Comparison of ENCODE assay signal across 19 mouse cellular contexts in the genomic region with DNA sequence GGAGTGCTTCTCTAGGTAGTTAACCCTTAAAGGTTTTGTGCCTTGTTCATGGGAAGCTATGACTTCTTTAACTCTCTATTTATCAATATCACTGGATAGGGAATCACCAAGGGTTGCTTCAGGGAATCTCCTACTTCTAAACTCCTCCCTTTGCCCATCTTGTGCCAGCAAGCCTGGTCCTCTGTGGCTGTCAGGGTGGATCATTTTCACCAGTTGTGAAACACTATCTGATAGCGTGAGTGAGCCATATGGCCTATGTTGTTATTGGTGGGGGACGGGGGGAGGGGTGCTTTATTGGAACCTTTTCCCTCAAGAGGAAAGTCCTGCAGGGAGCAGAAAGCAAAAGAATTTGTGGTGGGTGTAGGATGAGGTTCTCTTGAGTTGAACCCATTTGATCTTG.
A peak's percentile ranks its signal among the peaks of the same experiment; 100 is the strongest.
DNase-seq lines count a peak whose midpoint lies in the region; ATAC-seq and TF ChIP-seq lines count a peak whose summit lies in the region.
"Had no signal": no experiment of that assay in that cellular context is flagged by ENCODE, and none has a peak within 500 bp of the region (broad histone marks: within the 10 kb centered on the region; RNA-seq: fewer than 3 reads in every experiment).

No protein-coding gene starts in this region.

- peak; percentile 22 to 32 for DNase-seq in cerebellum, postnatal 14 days
- no peak for DNase-seq in cerebellum, adult 11-12 months
- peak; percentile 33 for DNase-seq in hindbrain, postnatal 0 days (ENCODE audit: low spot score)
- DNase-seq in midbrain, postnatal 0 days (ENCODE audit: low spot score): peak; percentile 42
- DNase-seq in midbrain, embryonic 14.5 days: no peak
- DNase-seq in brain, embryonic 14.5 days (ENCODE audit: low read depth): peak; percentile 7
- DNase-seq in thymus, adult 2 months: no peak
- DNase-seq: adrenal gland, adult 2 months; adrenal gland, postnatal 10 days; adrenal gland, postnatal 25 days; cerebellum, adult 18-20 months; cerebellum, adult 8-10 months; cerebellum, adult 9-11 months; cerebellum, postnatal 36 days; forebrain, postnatal 0 days had no signal

- H3K4me1 ChIP-seq in hindbrain, postnatal 0 days (ENCODE audit: insufficient read depth, low read length): no peaks in the 10 kb centered on the region
- no peaks in the 10 kb centered on the region for H3K4me1 ChIP-seq in hindbrain, embryonic 13.5 days (replicated peaks)
- no peaks in the 10 kb centered on the region for H3K4me1 ChIP-seq in midbrain, postnatal 0 days (ENCODE audit: insufficient read depth, low read length)
- H3K4me1 ChIP-seq in midbrain, embryonic 14.5 days (ENCODE audit: control insufficient read depth, insufficient read depth, low read length): no peaks in the 10 kb centered on the region
- H3K4me1 ChIP-seq in thymus, adult 2 months (replicated peaks; ENCODE audit: control insufficient read depth, insufficient read depth, low read length): no peaks in the 10 kb centered on the region
- H3K4me1 ChIP-seq: embryonic facial prominence, embryonic 13.5 days; forebrain, embryonic 13.5 days; forebrain, embryonic 15.5 days had no signal

- H3K9me3 ChIP-seq in hindbrain, postnatal 0 days (ENCODE audit: low read length): peaks cover 3% of the 10 kb centered on the region; the same call in 1 of the 2 replicates
- peaks cover 4% of the 10 kb centered on the region; the same call in 1 of the 2 replicates for H3K9me3 ChIP-seq in hindbrain, embryonic 13.5 days
- H3K9me3 ChIP-seq in midbrain, postnatal 0 days (ENCODE audit: low read length): 0 out of 2 replicates have a peak, but pooled peaks cover 4% of the 10 kb centered on the region
- no peaks in the 10 kb centered on the region; the same call in 1 of the 2 replicates for H3K9me3 ChIP-seq in midbrain, embryonic 14.5 days (ENCODE audit: control insufficient read depth, low read length)
- H3K9me3 ChIP-seq: embryonic facial prominence, embryonic 13.5 days; forebrain, embryonic 13.5 days; forebrain, embryonic 15.5 days had no signal

- H3K27me3 ChIP-seq in hindbrain, postnatal 0 days (ENCODE audit: insufficient read depth, low read length): no peaks in the 10 kb centered on the region
- no peaks in the 10 kb centered on the region for H3K27me3 ChIP-seq in hindbrain, embryonic 13.5 days
- no peaks in the 10 kb centered on the region for H3K27me3 ChIP-seq in midbrain, postnatal 0 days (ENCODE audit: insufficient read depth, low read length)
- H3K27me3 ChIP-seq in midbrain, embryonic 14.5 days (ENCODE audit: control insufficient read depth, insufficient read depth, low read length): no peaks in the 10 kb centered on the region
- H3K27me3 ChIP-seq in thymus, adult 2 months (ENCODE audit: control insufficient read depth, insufficient read depth, low read length): no peaks in the 10 kb centered on the region
- H3K27me3 ChIP-seq: embryonic facial prominence, embryonic 13.5 days; forebrain, embryonic 13.5 days; forebrain, embryonic 15.5 days had no signal

- H3K9ac ChIP-seq in hindbrain, postnatal 0 days (replicated peaks; ENCODE audit: low read length): no peak overlapping the region
- no peak overlapping the region for H3K9ac ChIP-seq in hindbrain, embryonic 13.5 days
- no peak overlapping the region for H3K9ac ChIP-seq in midbrain, postnatal 0 days (replicated peaks; ENCODE audit: low read length, poor library complexity, severe bottlenecking)
- no peak overlapping the region for H3K9ac ChIP-seq in midbrain, embryonic 14.5 days (replicated peaks; ENCODE audit: low read length)
- H3K9ac ChIP-seq: embryonic facial prominence, embryonic 13.5 days; forebrain, embryonic 13.5 days; forebrain, embryonic 15.5 days; forebrain, postnatal 0 days had no signal

- TF ChIP-seq CTCF in hindbrain, postnatal 0 days (IDR thresholded peaks at IDR 0.05; ENCODE audit: low read depth): no peak
- no peak for TF ChIP-seq CTCF in midbrain, postnatal 0 days (IDR thresholded peaks at IDR 0.05)
- TF ChIP-seq CTCF in brain, embryonic 14.5 days (IDR thresholded peaks at IDR 0.05; ENCODE audit: borderline replicate concordance, extremely low read depth, insufficient read depth, insufficient read length): no peak
- no peak for TF ChIP-seq CTCF in thymus, adult 2 months (IDR thresholded peaks at IDR 0.05; ENCODE audit: borderline replicate concordance, control insufficient read depth, extremely low read depth, insufficient read depth, low read length, poor library complexity)

- no peaks in the 10 kb centered on the region for H3K36me3 ChIP-seq in hindbrain, postnatal 0 days (ENCODE audit: insufficient read depth, low read length)
- H3K36me3 ChIP-seq in hindbrain, embryonic 13.5 days: no peaks in the 10 kb centered on the region
- H3K36me3 ChIP-seq in midbrain, postnatal 0 days (ENCODE audit: insufficient read depth, low read length): no peaks in the 10 kb centered on the region
- no peaks in the 10 kb centered on the region for H3K36me3 ChIP-seq in midbrain, embryonic 14.5 days (ENCODE audit: control insufficient read depth, insufficient read depth, low read length)
- no peaks in the 10 kb centered on the region for H3K36me3 ChIP-seq in thymus, adult 2 months (ENCODE audit: control insufficient read depth, insufficient read depth, low read length)
- H3K36me3 ChIP-seq: embryonic facial prominence, embryonic 13.5 days; forebrain, embryonic 15.5 days had no signal

- TF ChIP-seq POLR2A in brain, embryonic 14.5 days (IDR thresholded peaks at IDR 0.05; ENCODE audit: borderline replicate concordance, extremely low read depth, insufficient read depth, insufficient read length, poor library complexity, severe bottlenecking): no peak
- TF ChIP-seq POLR2A in thymus, adult 2 months (IDR thresholded peaks at IDR 0.05; ENCODE audit: control insufficient read depth, extremely low read depth, insufficient read depth, low read length, poor library complexity): no peak

- no peak overlapping the region for H3K27ac ChIP-seq in hindbrain, postnatal 0 days
- no peak overlapping the region for H3K27ac ChIP-seq in hindbrain, embryonic 13.5 days
- H3K27ac ChIP-seq in midbrain, postnatal 0 days (ENCODE audit: low read depth, low read length): no peak overlapping the region
- no peak overlapping the region for H3K27ac ChIP-seq in midbrain, embryonic 14.5 days (replicated peaks; ENCODE audit: low read depth, low read length)
- no peak overlapping the region for H3K27ac ChIP-seq in thymus, adult 2 months (ENCODE audit: control insufficient read depth, insufficient read depth, low read length)
- H3K27ac ChIP-seq: embryonic facial prominence, embryonic 13.5 days; forebrain, embryonic 13.5 days; forebrain, embryonic 15.5 days had no signal

- 65% methylated on average over 2 of the region's 2 CpGs for WGBS in hindbrain, postnatal 0 days
- WGBS in hindbrain, embryonic 13.5 days: 89% methylated on average over 2 of the region's 2 CpGs
- WGBS in midbrain, postnatal 0 days: 83% methylated on average over 2 of the region's 2 CpGs
- 94% methylated on average over 2 of the region's 2 CpGs for WGBS in midbrain, embryonic 14.5 days
- WGBS in thymus, adult 2 months: 96% methylated on average over 2 of the region's 2 CpGs

- no peak overlapping the region for H3K4me2 ChIP-seq in hindbrain, postnatal 0 days (ENCODE audit: low read depth, low read length)
- H3K4me2 ChIP-seq in hindbrain, embryonic 13.5 days: no peak overlapping the region
- no peak overlapping the region for H3K4me2 ChIP-seq in midbrain, postnatal 0 days (ENCODE audit: low read depth, low read length, poor library complexity, severe bottlenecking)
- H3K4me2 ChIP-seq in midbrain, embryonic 14.5 days (ENCODE audit: low read length): no peak overlapping the region
- H3K4me2 ChIP-seq: embryonic facial prominence, embryonic 13.5 days; forebrain, embryonic 13.5 days; forebrain, embryonic 15.5 days had no signal

- no peak overlapping the region for H3K4me3 ChIP-seq in hindbrain, postnatal 0 days (ENCODE audit: low read length)
- no peak overlapping the region for H3K4me3 ChIP-seq in hindbrain, embryonic 13.5 days
- H3K4me3 ChIP-seq in midbrain, postnatal 0 days (ENCODE audit: low read depth, low read length): no peak overlapping the region
- H3K4me3 ChIP-seq in midbrain, embryonic 14.5 days (replicated peaks; ENCODE audit: low read depth, low read length): no peak overlapping the region
- no peak overlapping the region for H3K4me3 ChIP-seq in thymus, adult 2 months (ENCODE audit: control insufficient read depth, insufficient read depth, low read length)
- H3K4me3 ChIP-seq: embryonic facial prominence, embryonic 13.5 days; forebrain, embryonic 13.5 days; forebrain, embryonic 15.5 days had no signal

- ATAC-seq in hindbrain, postnatal 0 days: peak; percentile 43; the same call in 1 of the 2 replicates
- ATAC-seq in hindbrain, embryonic 13.5 days (ENCODE audit: low FRiP score): no peak
- ATAC-seq in midbrain, postnatal 0 days (ENCODE audit: low FRiP score): no peak
- ATAC-seq in midbrain, embryonic 14.5 days (ENCODE audit: low FRiP score, low TSS enrichment): no peak
- ATAC-seq: forebrain, embryonic 13.5 days; forebrain, embryonic 15.5 days; forebrain, postnatal 0 days had no signal

Comparison
In these comparisons a context has a peak if more than half of its experiments do, and no peak if none do; other contexts are left out.
1. DNase-seq: peak in cerebellum, postnatal 14 days (2 of 2), hindbrain, postnatal 0 days (single experiment), midbrain, postnatal 0 days (single experiment) and brain, embryonic 14.5 days (single experiment); none in cerebellum, adult 11-12 months (single experiment), midbrain, embryonic 14.5 days (single experiment) and thymus, adult 2 months (single experiment).